Mouse (Mus musculus): ENCODE data around the gene Foxd3. TPM values are rescaled to one million over a fixed set of nuclear protein-coding genes. Genes with fewer than 3 reads are reported as not detected.

Foxd3 gene
- polyA plus RNA-seq, 1 experiment: not detected

DNA sequence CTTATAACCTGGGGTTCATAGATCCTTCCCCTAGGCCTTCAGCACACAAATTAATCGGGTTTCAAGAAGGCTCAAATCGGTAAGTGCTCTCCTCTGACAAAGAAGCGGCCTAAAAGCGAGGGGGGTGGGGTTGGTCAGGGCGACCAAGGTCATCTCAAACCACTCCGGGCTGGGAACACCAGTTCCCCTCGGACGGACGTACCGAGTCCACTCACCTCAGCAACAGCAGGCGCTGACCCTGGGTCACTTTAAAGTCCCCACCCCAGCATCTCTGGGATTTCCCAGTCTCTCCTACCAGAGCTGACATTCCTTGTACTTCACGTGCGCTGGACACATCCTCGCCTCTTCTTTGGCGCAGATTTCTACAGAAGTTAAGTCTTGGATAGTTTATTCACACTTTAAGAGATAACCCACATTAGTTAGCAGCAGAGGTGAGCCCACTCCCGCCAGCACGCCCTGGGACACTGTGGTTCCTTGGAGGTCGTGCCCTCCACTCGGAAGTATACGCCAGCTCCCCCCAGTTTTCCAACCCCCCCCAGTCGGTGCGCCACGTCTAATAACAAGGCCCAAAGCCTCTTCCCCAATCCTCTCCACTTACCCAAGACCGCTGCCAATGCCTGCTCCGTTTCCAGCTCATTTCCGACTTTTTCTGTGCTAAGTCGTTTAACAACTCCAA lies 1.3 kb upstream of the Foxd3 start:
- WGBS: 6% methylated on average over 27 of the region's 27 CpGs
- TF ChIP-seq POLR2A (IDR thresholded peaks at IDR 0.05; ENCODE audit: insufficient read depth, low read depth, low read length) (no peak), CTCF (IDR thresholded peaks at IDR 0.05; ENCODE audit: insufficient read depth, low read depth, low read length) (no peak)
- H3K4me3 ChIP-seq (ENCODE audit: insufficient read depth, low read depth, low read length): peak overlapping the region; percentile 11; the same call in 1 of the 2 replicates
- H3K4me1 ChIP-seq (ENCODE audit: control insufficient read depth, insufficient read depth, low read length): 0 out of 2 replicates have a peak, but pooled peaks cover 7% of the 10 kb centered on the region
- no peak overlapping the region for H3K27ac ChIP-seq (ENCODE audit: insufficient read depth, low read depth, low read length)

DNA sequence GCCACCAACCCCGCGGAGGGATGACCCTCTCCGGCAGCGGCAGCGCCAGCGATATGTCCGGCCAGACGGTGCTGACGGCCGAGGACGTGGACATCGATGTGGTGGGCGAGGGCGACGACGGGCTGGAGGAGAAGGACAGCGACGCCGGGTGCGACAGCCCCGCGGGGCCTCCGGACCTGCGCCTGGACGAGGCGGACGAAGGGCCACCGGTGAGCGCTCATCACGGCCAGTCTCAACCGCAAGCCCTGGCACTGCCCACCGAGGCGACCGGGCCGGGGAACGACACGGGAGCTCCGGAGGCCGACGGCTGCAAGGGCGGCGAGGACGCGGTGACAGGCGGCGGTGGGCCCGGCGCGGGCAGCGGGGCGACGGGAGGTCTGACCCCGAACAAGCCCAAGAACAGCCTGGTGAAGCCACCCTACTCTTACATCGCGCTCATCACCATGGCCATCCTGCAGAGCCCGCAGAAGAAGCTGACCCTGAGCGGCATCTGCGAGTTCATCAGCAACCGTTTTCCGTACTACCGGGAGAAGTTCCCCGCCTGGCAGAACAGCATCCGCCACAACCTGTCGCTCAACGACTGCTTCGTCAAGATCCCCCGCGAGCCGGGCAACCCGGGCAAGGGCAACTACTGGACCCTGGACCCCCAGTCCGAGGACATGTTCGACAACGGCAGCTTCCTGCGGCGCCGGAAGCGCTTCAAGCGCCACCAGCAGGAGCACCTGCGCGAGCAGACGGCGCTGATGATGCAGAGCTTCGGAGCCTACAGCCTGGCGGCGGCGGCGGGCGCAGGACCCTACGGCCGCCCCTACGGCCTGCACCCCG lies 718 bp downstream of the Foxd3 start:
- H3K4me1 ChIP-seq (ENCODE audit: control insufficient read depth, insufficient read depth, low read length): 0 out of 2 replicates have a peak, but pooled peaks cover 7% of the 10 kb centered on the region
- WGBS: 2% methylated on average over 92 of the region's 92 CpGs
- TF ChIP-seq CTCF (IDR thresholded peaks at IDR 0.05; ENCODE audit: insufficient read depth, low read depth, low read length): no peak
- no peak for TF ChIP-seq POLR2A (IDR thresholded peaks at IDR 0.05; ENCODE audit: insufficient read depth, low read depth, low read length)
- no peak overlapping the region for H3K27ac ChIP-seq (ENCODE audit: insufficient read depth, low read depth, low read length)
- H3K4me3 ChIP-seq (ENCODE audit: insufficient read depth, low read depth, low read length): peak overlapping the region; percentile 15; the same call in 1 of the 2 replicates

DNA sequence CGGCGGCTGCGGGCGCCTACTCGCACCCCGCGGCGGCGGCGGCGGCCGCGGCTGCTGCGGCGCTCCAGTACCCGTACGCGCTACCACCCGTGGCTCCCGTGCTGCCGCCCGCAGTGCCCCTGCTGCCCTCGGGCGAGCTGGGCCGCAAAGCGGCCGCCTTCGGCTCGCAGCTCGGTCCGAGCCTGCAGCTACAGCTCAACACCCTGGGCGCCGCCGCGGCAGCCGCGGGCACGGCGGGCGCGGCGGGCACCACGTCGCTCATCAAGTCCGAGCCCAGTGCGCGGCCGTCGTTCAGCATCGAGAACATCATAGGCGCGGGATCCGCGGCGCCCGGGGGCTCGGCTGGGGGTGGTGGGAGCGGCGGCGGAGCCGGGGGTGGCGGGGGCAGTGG lies 1.3 kb downstream of the Foxd3 start:
- H3K4me3 ChIP-seq (ENCODE audit: insufficient read depth, low read depth, low read length): peak overlapping the region; percentile 15; the same call in 1 of the 2 replicates
- WGBS: 2% methylated on average over 62 of the region's 62 CpGs
- H3K4me1 ChIP-seq (ENCODE audit: control insufficient read depth, insufficient read depth, low read length): 0 out of 2 replicates have a peak, but pooled peaks cover 7% of the 10 kb centered on the region
- no peak overlapping the region for H3K27ac ChIP-seq (ENCODE audit: insufficient read depth, low read depth, low read length)
- no peak for TF ChIP-seq CTCF (IDR thresholded peaks at IDR 0.05; ENCODE audit: insufficient read depth, low read depth, low read length)
- TF ChIP-seq POLR2A (IDR thresholded peaks at IDR 0.05; ENCODE audit: insufficient read depth, low read depth, low read length): no peak

DNA sequence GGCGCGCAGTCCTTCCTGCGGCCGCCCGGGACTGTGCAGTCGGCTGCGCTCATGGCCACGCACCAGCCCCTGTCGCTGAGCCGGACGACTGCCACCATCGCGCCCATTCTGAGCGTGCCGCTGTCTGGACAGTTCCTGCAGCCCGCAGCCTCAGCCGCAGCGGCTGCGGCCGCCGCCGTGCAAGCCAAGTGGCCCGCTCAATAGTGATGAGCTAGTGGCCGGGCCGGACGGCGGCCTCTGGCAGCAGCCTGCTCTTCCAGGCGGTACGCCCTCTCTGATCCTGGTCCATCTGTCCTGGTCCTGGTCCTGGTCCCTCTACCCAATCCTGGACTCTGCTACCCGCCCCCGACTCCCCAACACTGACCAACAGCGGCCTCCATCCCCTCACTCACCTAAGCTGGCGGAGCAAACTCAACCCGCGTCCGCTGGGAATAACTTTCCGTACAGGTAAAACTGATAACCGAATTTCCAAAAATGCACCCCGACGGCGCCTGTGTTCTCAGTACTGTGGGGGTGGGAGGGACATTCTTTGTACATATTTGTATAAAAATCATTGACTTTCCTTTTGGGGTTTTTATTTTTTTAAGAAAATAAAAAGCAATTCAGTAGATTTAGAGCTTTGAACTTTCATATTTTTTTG lies 1.9 kb downstream of the Foxd3 start:
- Histone ChIP-seq H3K4me3 (ENCODE audit: insufficient read depth, low read depth, low read length) (peak overlapping the region; percentile 3; the same call in 1 of the 2 replicates), H3K27ac (ENCODE audit: insufficient read depth, low read depth, low read length) (no peak overlapping the region), H3K4me1 (ENCODE audit: control insufficient read depth, insufficient read depth, low read length) (0 out of 2 replicates have a peak, but pooled peaks cover 7% of the 10 kb centered on the region)
- 1% methylated on average over 40 of the region's 41 CpGs for WGBS
- TF ChIP-seq POLR2A (IDR thresholded peaks at IDR 0.05; ENCODE audit: insufficient read depth, low read depth, low read length): no peak
- TF ChIP-seq CTCF (IDR thresholded peaks at IDR 0.05; ENCODE audit: insufficient read depth, low read depth, low read length): no peak

DNA sequence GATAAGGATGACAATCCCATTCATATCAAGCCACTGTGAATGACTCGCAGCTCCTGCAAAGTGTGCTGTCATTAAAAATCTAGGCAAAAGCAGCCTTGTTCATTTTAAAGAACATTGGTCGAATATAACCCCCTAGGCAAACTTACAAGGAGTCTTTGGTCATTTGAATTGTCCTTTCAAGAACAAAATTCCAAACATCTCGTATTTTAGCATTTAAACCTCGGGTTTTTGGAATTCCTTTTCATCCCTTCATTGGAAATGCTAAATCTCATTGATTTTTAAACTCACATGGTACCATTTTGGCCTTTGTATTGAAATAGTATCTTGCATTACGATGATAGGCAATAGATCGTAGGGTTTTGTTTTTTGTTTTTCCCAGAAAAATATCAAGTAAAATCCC lies 2.8 kb downstream of the Foxd3 start:
- Histone ChIP-seq H3K4me1 (ENCODE audit: control insufficient read depth, insufficient read depth, low read length) (0 out of 2 replicates have a peak, but pooled peaks cover 7% of the 10 kb centered on the region), H3K4me3 (ENCODE audit: insufficient read depth, low read depth, low read length) (no peak overlapping the region), H3K27ac (ENCODE audit: insufficient read depth, low read depth, low read length) (no peak overlapping the region)
- TF ChIP-seq POLR2A (IDR thresholded peaks at IDR 0.05; ENCODE audit: insufficient read depth, low read depth, low read length) (no peak), CTCF (IDR thresholded peaks at IDR 0.05; ENCODE audit: insufficient read depth, low read depth, low read length) (no peak)
- 24% methylated on average over 6 of the region's 6 CpGs for WGBS

DNA sequence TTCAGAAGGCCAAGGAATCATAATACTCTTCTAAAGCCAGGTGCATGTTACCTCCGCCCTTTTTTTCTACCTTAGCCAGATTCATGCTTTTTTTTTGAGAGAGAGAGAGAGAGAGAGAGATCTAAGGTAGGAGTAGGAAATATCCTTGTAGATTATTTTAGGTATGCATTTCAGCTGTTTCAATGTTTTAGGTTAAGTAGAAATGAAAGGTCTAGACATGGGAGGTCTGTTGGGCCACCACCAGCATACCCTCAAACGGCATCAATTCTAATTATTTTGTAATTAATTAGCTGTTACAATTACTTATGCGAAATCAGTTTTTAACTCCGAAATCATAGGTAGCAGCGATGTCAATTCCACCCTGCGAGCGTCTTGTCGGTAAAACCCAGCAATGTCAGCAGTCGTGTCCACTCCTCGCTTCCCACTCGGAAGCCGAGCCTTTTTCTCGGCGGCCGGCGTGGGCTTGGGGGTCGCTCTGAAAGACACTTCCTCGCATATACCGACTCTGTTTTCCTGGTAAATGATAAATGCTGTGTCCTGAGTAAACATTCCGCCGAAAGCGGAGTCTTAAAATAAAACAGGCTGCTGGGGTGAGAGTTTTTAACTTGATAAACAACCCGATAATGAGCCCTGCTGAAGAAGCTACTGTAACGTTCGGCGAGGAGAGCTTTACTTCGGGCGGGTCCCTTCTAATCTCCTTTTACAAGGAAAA lies 3.4 kb downstream of the Foxd3 start:
- 4% methylated on average over 28 of the region's 28 CpGs for WGBS
- Histone ChIP-seq H3K27ac (ENCODE audit: insufficient read depth, low read depth, low read length) (no peak overlapping the region), H3K4me3 (ENCODE audit: insufficient read depth, low read depth, low read length) (no peak overlapping the region), H3K4me1 (ENCODE audit: control insufficient read depth, insufficient read depth, low read length) (0 out of 2 replicates have a peak, but pooled peaks cover 7% of the 10 kb centered on the region)
- TF ChIP-seq CTCF (IDR thresholded peaks at IDR 0.05; ENCODE audit: insufficient read depth, low read depth, low read length): no peak
- TF ChIP-seq POLR2A (IDR thresholded peaks at IDR 0.05; ENCODE audit: insufficient read depth, low read depth, low read length): no peak

DNA sequence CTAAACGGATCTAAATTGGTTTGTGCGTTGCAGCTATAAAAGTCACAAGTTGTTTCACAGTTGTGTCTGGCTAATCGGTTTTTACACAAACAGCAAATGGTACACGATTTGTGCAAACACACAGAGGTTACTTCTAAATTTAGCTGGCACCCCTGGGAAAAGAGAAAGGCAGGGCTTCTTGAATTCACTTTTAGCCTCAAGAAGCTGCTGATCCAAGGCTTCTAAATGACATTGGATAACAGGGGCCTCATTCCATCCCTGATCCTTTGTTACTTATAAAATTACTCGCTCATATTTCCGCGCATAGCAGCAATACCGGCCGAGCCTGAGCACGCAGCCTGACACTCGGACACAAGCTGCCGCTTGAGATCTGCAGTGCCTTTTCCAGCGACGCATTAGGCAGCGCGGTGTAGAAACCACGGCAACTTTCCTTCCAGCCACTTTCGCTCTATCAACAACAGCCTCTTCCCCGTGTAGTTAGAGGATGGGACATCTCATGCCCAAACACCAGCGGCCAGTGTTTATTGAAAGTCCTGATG lies 4.0 kb downstream of the Foxd3 start:
- no peak overlapping the region for H3K27ac ChIP-seq (ENCODE audit: insufficient read depth, low read depth, low read length)
- WGBS: 4% methylated on average over 20 of the region's 20 CpGs
- H3K4me3 ChIP-seq (ENCODE audit: insufficient read depth, low read depth, low read length): no peak overlapping the region
- TF ChIP-seq CTCF (IDR thresholded peaks at IDR 0.05; ENCODE audit: insufficient read depth, low read depth, low read length) (no peak), POLR2A (IDR thresholded peaks at IDR 0.05; ENCODE audit: insufficient read depth, low read depth, low read length) (no peak)
- 0 out of 2 replicates have a peak, but pooled peaks cover 7% of the 10 kb centered on the region for H3K4me1 ChIP-seq (ENCODE audit: control insufficient read depth, insufficient read depth, low read length)

DNA sequence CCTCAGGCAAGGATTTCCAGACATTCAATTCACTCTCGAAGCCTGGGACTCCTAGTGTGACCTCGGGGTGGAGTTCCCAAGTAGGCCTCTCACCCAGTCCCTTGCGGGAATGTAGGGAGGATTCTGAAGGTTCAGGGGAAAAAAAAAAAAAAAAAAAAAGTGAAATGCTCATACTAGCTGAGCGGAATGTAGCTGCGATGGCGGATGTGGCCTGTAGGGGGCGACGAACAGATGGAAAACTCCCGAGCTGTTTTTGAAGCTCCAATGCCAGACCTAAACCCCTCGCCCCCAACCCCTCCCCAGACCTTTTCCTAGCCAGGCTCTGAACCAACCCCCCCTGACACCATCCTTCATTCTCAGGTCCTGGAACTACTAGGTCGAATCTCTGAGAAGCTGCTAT lies 4.9 kb downstream of the Foxd3 start:
- Histone ChIP-seq H3K4me3 (ENCODE audit: insufficient read depth, low read depth, low read length) (no peak overlapping the region), H3K4me1 (ENCODE audit: control insufficient read depth, insufficient read depth, low read length) (0 out of 2 replicates have a peak, but pooled peaks cover 7% of the 10 kb centered on the region), H3K27ac (ENCODE audit: insufficient read depth, low read depth, low read length) (no peak overlapping the region)
- no peak for TF ChIP-seq CTCF (IDR thresholded peaks at IDR 0.05; ENCODE audit: insufficient read depth, low read depth, low read length)
- TF ChIP-seq POLR2A (IDR thresholded peaks at IDR 0.05; ENCODE audit: insufficient read depth, low read depth, low read length): no peak
- 1% methylated on average over 11 of the region's 11 CpGs for WGBS
